Mouse (Mus musculus) neural tube, embryonic 13.5 days (tissue): ENCODE data around the gene Smarce1. TPM values are rescaled to one million over a fixed set of nuclear protein-coding genes. Genes with fewer than 3 reads are reported as not detected.
A peak's percentile ranks its signal among the peaks of the same experiment; 100 is the strongest.
"Not testable (repeated sequence)": the region's sequence is repeated elsewhere in the genome, so short reads cannot be mapped to it uniquely, and the experiment has no call there.

Source experiments
- ATAC-seq: fragments of 200-750 bp; cut with Nextera tagmentation; 2 replicates; pipeline ENCODE4 v1.8.0; 2017; ENCODE audit warnings: low read depth, mild to moderate bottlenecking, moderate TSS enrichment, moderate library complexity
- H3K27ac ChIP-seq: fragments of 300-500 bp; sonication (generic); replicated peaks from 2 replicates; pipeline ENCODE4 v1.5.1; 2015; ENCODE audit warnings: moderate library complexity, mild to moderate bottlenecking, inconsistent platforms
- H3K27me3 ChIP-seq: fragments of 300-500 bp; sonication (generic); 2 replicates; pipeline ENCODE4 v1.6.1; 2015; ENCODE audit warnings: mild to moderate bottlenecking, inconsistent platforms
- H3K36me3 ChIP-seq: fragments of 300-500 bp; sonication (generic); 2 replicates; pipeline ENCODE4 v1.6.1; 2015; ENCODE audit warnings: mild to moderate bottlenecking, inconsistent platforms
- H3K4me1 ChIP-seq: fragments of 300-500 bp; sonication (generic); replicated peaks from 2 replicates; pipeline ENCODE4 v1.6.1; 2015; ENCODE audit warnings: inconsistent platforms
- H3K4me2 ChIP-seq: fragments of 300-500 bp; sonication (generic); 2 replicates; pipeline ENCODE4 v1.6.1; 2015; ENCODE audit warnings: inconsistent platforms, mild to moderate bottlenecking, moderate library complexity
- H3K4me3 ChIP-seq: fragments of 300-500 bp; sonication (generic); 2 replicates; pipeline ENCODE4 v1.5.1; 2015; ENCODE audit warnings: mild to moderate bottlenecking, inconsistent platforms
- H3K9ac ChIP-seq: fragments of 300-500 bp; sonication (generic); 2 replicates; pipeline ENCODE4 v1.6.1; 2015; ENCODE audit warnings: moderate library complexity, mild to moderate bottlenecking, inconsistent platforms
- H3K9me3 ChIP-seq: fragments of 300-500 bp; sonication (generic); 2 replicates; pipeline ENCODE4 v1.6.1; 2016; ENCODE audit warnings: inconsistent platforms
- WGBS: fragments of 180-500 bp; shearing (Covaris S2); methylation state at CpG from one replicate; pipeline ENCODE4 v1.1.7; 2015; 5-methylcytosine and 5-hydroxymethylcytosine counted together
- polyA plus RNA-seq: library from polyadenylated mRNA; unstranded; fragments of >200 nt; fragmentation: Nextera tagmentation; extraction: Ambion mirVana; gene quantifications from 2 replicates; pipeline ENCODE4 v1.2.1, GENCODE M21; 2015

Smarce1 gene
- polyA plus RNA-seq, 1 experiment from 2014 or later = 319 TPM

- 72% methylated on average over 3 of the region's 3 CpGs for WGBS
- Histone ChIP-seq H3K36me3 (no peaks in the 10 kb centered on the region), H3K9me3 (no peaks in the 10 kb centered on the region), H3K4me1 (0 out of 2 replicates have a peak, but pooled peaks cover 4% of the 10 kb centered on the region), H3K27ac (no peak overlapping the region), H3K4me2 (no peak overlapping the region), H3K9ac (no peak overlapping the region), H3K27me3 (no peaks in the 10 kb centered on the region), H3K4me3 (no peak overlapping the region)
- no peak for ATAC-seq
Observed at GRCm38 (mm10) chr11:99250666-99251065, 19.8 kb upstream of the Smarce1 start.

GRCm38 (mm10) chr11:99250241-99250640, 19.4 kb upstream of the Smarce1 start:
- no peak overlapping the region for H3K27ac ChIP-seq
- no peak overlapping the region for H3K4me2 ChIP-seq
- 0 out of 2 replicates have a peak, but pooled peaks cover 4% of the 10 kb centered on the region for H3K4me1 ChIP-seq
- H3K9me3 ChIP-seq = no peaks in the 10 kb centered on the region
- no peak overlapping the region for H3K9ac ChIP-seq
- no peak for ATAC-seq
- no peaks in the 10 kb centered on the region for H3K27me3 ChIP-seq
- WGBS = 69% methylated on average over 5 of the region's 5 CpGs
- no peaks in the 10 kb centered on the region for H3K36me3 ChIP-seq
- no peak overlapping the region for H3K4me3 ChIP-seq

GRCm38 (mm10) chr11:99249115-99249514, 18.3 kb upstream of the Smarce1 start:
- Histone ChIP-seq H3K4me1 (peaks cover 5% of the 10 kb centered on the region; the same call in 1 of the 2 replicates), H3K27me3 (no peaks in the 10 kb centered on the region), H3K4me2 (no peak overlapping the region), H3K27ac (no peak overlapping the region), H3K4me3 (no peak overlapping the region), H3K36me3 (no peaks in the 10 kb centered on the region), H3K9me3 (no peaks in the 10 kb centered on the region), H3K9ac (no peak overlapping the region)
- no peak for ATAC-seq
- 62% methylated on average over 4 of the region's 4 CpGs for WGBS

- H3K4me1 ChIP-seq = peaks cover 10% of the 10 kb centered on the region; the same call in 1 of the 2 replicates
- ATAC-seq = no peak
Observed at GRCm38 (mm10) chr11:99247916-99248315, 17.1 kb upstream of the Smarce1 start.

GRCm38 (mm10) chr11:99244519-99244918, 13.7 kb upstream of the Smarce1 start:
- H3K4me3 ChIP-seq, H3K27me3 ChIP-seq, H3K9ac ChIP-seq, H3K36me3 ChIP-seq, ATAC-seq, H3K27ac ChIP-seq, H3K9me3 ChIP-seq, H3K4me1 ChIP-seq: not testable (repeated sequence)
- WGBS = 46% methylated on average over 3 of the region's 3 CpGs
- peak overlapping the region; percentile 63; the same call in 1 of the 2 replicates for H3K4me2 ChIP-seq

More at GRCm38 (mm10) chr11:99247916-99248315, 17.1 kb upstream of the Smarce1 start:
- Histone ChIP-seq H3K4me2 (no peak overlapping the region), H3K27ac (no peak overlapping the region), H3K4me3 (no peak overlapping the region), H3K9me3 (no peaks in the 10 kb centered on the region), H3K9ac (no peak overlapping the region), H3K27me3 (no peaks in the 10 kb centered on the region), H3K36me3 (no peaks in the 10 kb centered on the region)
- WGBS = 91% methylated on average over 4 of the region's 4 CpGs

- peak; percentile 77 for ATAC-seq
- H3K4me3 ChIP-seq = peak within 1 kb of the TSS; percentile 43
- peak within 1 kb of the TSS; percentile 63 for H3K4me2 ChIP-seq
- WGBS = 5% methylated on average over 17 of the region's 17 CpGs
- H3K27ac ChIP-seq = peak within 1 kb of the TSS; percentile 79
- H3K9me3 ChIP-seq = no peaks in the 10 kb centered on the region
- peaks cover 8% of the 10 kb centered on the region; the same call in 1 of the 2 replicates for H3K4me1 ChIP-seq
- no peaks in the 10 kb centered on the region for H3K27me3 ChIP-seq
- no peaks in the 10 kb centered on the region for H3K36me3 ChIP-seq
- peak within 1 kb of the TSS; percentile 73 for H3K9ac ChIP-seq
Observed at GRCm38 (mm10) chr11:99243820-99244374, 13.1 kb upstream of the Smarce1 start, which contains the start of gene Krt222. TSS of gene Krt222 (minus strand) at chr11:99244085.

- peaks cover 8% of the 10 kb centered on the region; the same call in 1 of the 2 replicates for H3K4me1 ChIP-seq
- no peaks in the 10 kb centered on the region for H3K27me3 ChIP-seq
- H3K9me3 ChIP-seq = no peaks in the 10 kb centered on the region
- H3K9ac ChIP-seq = peak overlapping the region; percentile 73
- 40% methylated on average over 3 of the region's 3 CpGs for WGBS
- peak overlapping the region; percentile 79 for H3K27ac ChIP-seq
- peak overlapping the region; percentile 43 for H3K4me3 ChIP-seq
- H3K36me3 ChIP-seq = no peaks in the 10 kb centered on the region
- no peak; the same call in 1 of the 2 replicates for ATAC-seq
- H3K4me2 ChIP-seq = peak overlapping the region; percentile 63
Observed at GRCm38 (mm10) chr11:99243200-99243819, 12.5 kb upstream of the Smarce1 start.

GRCm38 (mm10) chr11:99242056-99242455, 11.2 kb upstream of the Smarce1 start:
- no peak overlapping the region for H3K27ac ChIP-seq
- no peak overlapping the region for H3K4me3 ChIP-seq
- ATAC-seq = no peak
- no peak overlapping the region for H3K4me2 ChIP-seq
- H3K36me3 ChIP-seq = no peaks in the 10 kb centered on the region
- H3K9ac ChIP-seq = no peak overlapping the region
- 73% methylated on average over 5 of the region's 5 CpGs for WGBS
- peaks cover 8% of the 10 kb centered on the region; the same call in 1 of the 2 replicates for H3K4me1 ChIP-seq
- no peaks in the 10 kb centered on the region for H3K9me3 ChIP-seq
- H3K27me3 ChIP-seq = no peaks in the 10 kb centered on the region

- H3K4me2 ChIP-seq = no peak overlapping the region
- no peak overlapping the region for H3K9ac ChIP-seq
- 77% methylated on average over 14 of the region's 14 CpGs for WGBS
- no peaks in the 10 kb centered on the region for H3K9me3 ChIP-seq
- no peaks in the 10 kb centered on the region for H3K4me1 ChIP-seq
- ATAC-seq = no peak
- H3K27me3 ChIP-seq = no peaks in the 10 kb centered on the region
- no peak overlapping the region for H3K4me3 ChIP-seq
- no peak overlapping the region for H3K27ac ChIP-seq
- no peaks in the 10 kb centered on the region for H3K36me3 ChIP-seq
Observed at GRCm38 (mm10) chr11:99238468-99238867, 7.7 kb upstream of the Smarce1 start.

GRCm38 (mm10) chr11:99231049-99231816, 416 bp upstream of the Smarce1 start:
- peaks cover 17% of the 10 kb centered on the region for H3K36me3 ChIP-seq
- peak overlapping the region; percentile 99 for H3K27ac ChIP-seq
- H3K4me1 ChIP-seq = peaks cover 37% of the 10 kb centered on the region
- no peak; the same call in 1 of the 2 replicates for ATAC-seq
- peak overlapping the region; percentile 91 for H3K4me3 ChIP-seq
- WGBS = 28% methylated on average over 15 of the region's 15 CpGs
- H3K9ac ChIP-seq = peak overlapping the region; percentile 99
- H3K27me3 ChIP-seq = no peaks in the 10 kb centered on the region
- H3K9me3 ChIP-seq = no peaks in the 10 kb centered on the region
- H3K4me2 ChIP-seq = peak overlapping the region; percentile 95

GRCm38 (mm10) chr11:99229641-99230260, 1.1 kb downstream of the Smarce1 start:
- peak; percentile 69; the same call in 1 of the 2 replicates for ATAC-seq
- Histone ChIP-seq H3K9ac (peak overlapping the region; percentile 99), H3K4me1 (peaks cover 48% of the 10 kb centered on the region), H3K4me3 (peak overlapping the region; percentile 91), H3K36me3 (peaks cover 31% of the 10 kb centered on the region), H3K27me3 (no peaks in the 10 kb centered on the region), H3K4me2 (peak overlapping the region; percentile 95), H3K27ac (peak overlapping the region; percentile 99), H3K9me3 (no peaks in the 10 kb centered on the region)
- under 1% methylated on average over 31 of the region's 31 CpGs for WGBS
